Mouse (Mus musculus) spleen, adult 2 months (tissue): ENCODE data around the gene Fndc5. TPM values are rescaled to one million over a fixed set of nuclear protein-coding genes. Genes with fewer than 3 reads are reported as not detected.

Experiments used
- DNase-seq, 2 experiments: peaks; one replicate each; pipeline versions ENCODE4 v3.0.0 to v3.0.0-alpha.2; 2012 to 2021; ENCODE audit warnings: low spot score in 2 of 2, low read depth in 1 of 2
- H3K27ac ChIP-seq: fragments of 200-500 bp; 2 replicates; pipeline ENCODE4 v1.5.1; 2012; ENCODE audit warnings: low read length, inconsistent platforms; ENCODE audit not compliant: insufficient read depth
- H3K27me3 ChIP-seq: fragments of 200-500 bp; 2 replicates; pipeline ENCODE4 v1.6.1; 2012; ENCODE audit warnings: mild to moderate bottlenecking, moderate library complexity, low read length, inconsistent platforms; ENCODE audit not compliant: control insufficient read depth, insufficient read depth
- H3K36me3 ChIP-seq: fragments of 200-500 bp; 2 replicates; pipeline ENCODE4 v1.6.1; 2012; ENCODE audit warnings: mild to moderate bottlenecking, low read length, inconsistent platforms; ENCODE audit not compliant: control insufficient read depth, insufficient read depth
- H3K4me1 ChIP-seq: fragments of 200-500 bp; 2 replicates; pipeline ENCODE4 v1.6.1; 2011; ENCODE audit warnings: inconsistent platforms; ENCODE audit not compliant: control insufficient read depth, insufficient read depth, insufficient read length
- H3K4me3 ChIP-seq: fragments of 200-500 bp; 2 replicates; pipeline ENCODE4 v1.5.1; 2011; ENCODE audit warnings: mild to moderate bottlenecking, inconsistent platforms; ENCODE audit not compliant: insufficient read depth, insufficient read length; ENCODE audit errors: extremely low read depth
- CTCF ChIP-seq: fragments of 200-500 bp; IDR thresholded peaks from 2 replicates; pipeline ENCODE4 v1.5.1; 2011; ENCODE audit warnings: mild to moderate bottlenecking, inconsistent platforms; ENCODE audit not compliant: insufficient read depth, insufficient read length, insufficient replicate concordance; ENCODE audit errors: extremely low read depth
- POLR2A ChIP-seq: fragments of 200-500 bp; IDR thresholded peaks from 2 replicates; pipeline ENCODE4 v1.6.1; 2011; ENCODE audit warnings: low read depth, low read length, inconsistent platforms
- whole genome bisulfite sequencing: fragments of 180-500 bp; shearing (Covaris S2); methylation state at CpG from one replicate; pipeline ENCODE4 v1.1.7; 2018; 5-methylcytosine and 5-hydroxymethylcytosine counted together
- polyA plus RNA-seq: library from polyadenylated mRNA; depleted of rRNA; stranded (reverse); fragments of >200 nt; gene quantifications from 2 replicates; pipeline ENCODE4 v1.2.3, GENCODE M21; 2012

The Fndc5 gene
- polyA plus RNA-seq, 1 experiment = 0.70 TPM

DNA sequence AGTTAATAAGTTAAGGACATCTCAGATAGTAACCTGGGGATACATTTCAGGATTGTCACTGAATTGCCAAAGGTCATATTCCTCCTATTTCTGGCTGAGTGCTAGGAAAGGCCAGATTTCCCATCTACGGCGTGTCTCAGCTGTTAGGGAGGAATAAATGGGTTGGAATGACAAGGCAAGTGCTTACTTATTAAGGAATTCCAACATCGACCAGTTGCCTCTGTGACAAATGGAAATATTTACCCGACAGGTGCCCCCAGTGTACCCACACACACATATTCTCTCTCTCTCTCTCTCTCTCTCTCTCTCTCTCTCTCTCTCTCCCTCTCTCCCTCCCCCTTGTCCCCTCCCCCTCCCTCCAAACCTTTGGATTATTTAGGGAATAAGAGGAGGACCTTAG is 9.1 kb downstream of the Fndc5 start:
- DNase-seq = no peak
- no peak overlapping the region for H3K27ac ChIP-seq
- H3K27me3 ChIP-seq = no peaks in the 10 kb centered on the region
- H3K36me3 ChIP-seq = peaks cover 13% of the 10 kb centered on the region
- no peaks in the 10 kb centered on the region; the same call in 1 of the 2 replicates for H3K4me1 ChIP-seq
- WGBS = 83% methylated on average over 4 of the region's 4 CpGs
- H3K4me3 ChIP-seq = no peak overlapping the region
- no peak for TF ChIP-seq CTCF
- no peak for TF ChIP-seq POLR2A

DNA sequence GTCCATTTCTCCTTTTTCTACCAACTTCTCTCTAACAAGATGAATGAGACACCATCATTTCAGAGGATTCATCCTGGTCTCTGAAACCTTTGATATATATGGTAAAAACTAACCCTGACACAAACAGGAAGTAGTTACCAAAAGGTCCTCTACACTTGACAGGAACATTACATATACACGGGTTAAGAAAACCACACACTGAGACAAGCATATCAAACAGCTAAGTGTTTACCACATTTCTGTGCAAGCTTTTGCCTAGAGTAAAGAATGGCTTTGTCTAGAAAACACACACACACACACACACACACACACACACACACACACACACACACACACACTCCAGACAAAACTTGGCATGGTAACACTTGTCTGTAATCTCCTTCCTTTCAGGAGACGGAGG is 9.6 kb downstream of the Fndc5 start:
- H3K27me3 ChIP-seq = no peaks in the 10 kb centered on the region
- no peak overlapping the region for H3K27ac ChIP-seq
- TF ChIP-seq CTCF (no peak), POLR2A (no peak)
- H3K36me3 ChIP-seq = peaks cover 16% of the 10 kb centered on the region
- no peaks in the 10 kb centered on the region; the same call in 1 of the 2 replicates for H3K4me1 ChIP-seq
- no peak overlapping the region for H3K4me3 ChIP-seq
- peak in 1 of 2 experiments; percentile 9 for DNase-seq
- WGBS = 25% methylated on average over 2 of the region's 2 CpGs

- no peaks in the 10 kb centered on the region for H3K27me3 ChIP-seq
- H3K4me1 ChIP-seq = no peaks in the 10 kb centered on the region; the same call in 1 of the 2 replicates
- H3K4me3 ChIP-seq = no peak overlapping the region
- TF ChIP-seq POLR2A = no peak
- TF ChIP-seq CTCF = no peak
- no peak overlapping the region for H3K27ac ChIP-seq
- 93% methylated on average over 13 of the region's 13 CpGs for WGBS
- no peak for DNase-seq
- peaks cover 23% of the 10 kb centered on the region for H3K36me3 ChIP-seq
Observed at GRCm38 (mm10) chr4:129147552-129148103, 10.8 kb downstream of the Fndc5 start.

- no peak overlapping the region for H3K4me3 ChIP-seq
- no peaks in the 10 kb centered on the region for H3K27me3 ChIP-seq
- 94% methylated on average over 1 of the region's 1 CpGs for WGBS
- no peak for DNase-seq
- TF ChIP-seq POLR2A = no peak
- TF ChIP-seq CTCF = no peak
- H3K27ac ChIP-seq = no peak overlapping the region
- peaks cover 31% of the 10 kb centered on the region for H3K36me3 ChIP-seq
- H3K4me1 ChIP-seq = no peaks in the 10 kb centered on the region; the same call in 1 of the 2 replicates
Observed at GRCm38 (mm10) chr4:129149321-129149720, 12.5 kb downstream of the Fndc5 start.

DNA sequence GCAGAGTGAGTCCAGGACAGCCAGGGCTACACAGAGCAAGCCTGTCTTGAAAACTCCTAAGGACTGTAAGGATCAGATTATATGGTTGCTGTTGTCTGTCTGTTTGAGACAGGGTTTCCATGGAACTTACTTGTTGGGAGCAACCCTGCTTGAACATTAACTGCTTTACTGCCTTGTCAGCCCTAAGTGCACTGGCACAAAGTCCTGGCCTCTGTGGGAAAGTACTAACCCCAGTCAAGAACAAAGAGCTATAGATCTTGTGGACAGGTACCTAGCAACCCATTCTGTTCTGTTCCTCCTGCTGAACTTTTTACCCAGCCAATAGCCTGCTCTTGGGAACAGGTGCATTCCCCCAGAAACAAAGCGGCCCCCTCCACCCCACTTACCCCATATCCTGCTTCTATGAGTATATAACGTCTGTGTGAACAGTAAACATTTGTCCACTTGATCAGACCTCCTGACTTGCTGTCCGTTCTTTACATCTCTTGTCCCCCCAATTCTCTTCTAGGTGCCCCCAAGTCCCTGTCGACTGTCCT is 14.5 kb downstream of the Fndc5 start:
- DNase-seq = no peak
- 87% methylated on average over 4 of the region's 4 CpGs for WGBS
- H3K27ac ChIP-seq = no peak overlapping the region

GRCm38 (mm10) chr4:129157541-129157940 is 20.7 kb downstream of the Fndc5 start:
- H3K36me3 ChIP-seq = peaks cover 19% of the 10 kb centered on the region
- TF ChIP-seq CTCF (no peak), POLR2A (no peak)
- WGBS = 93% methylated on average over 5 of the region's 5 CpGs

More for the DNA sequence above, 14.5 kb downstream of the Fndc5 start:
- Histone ChIP-seq H3K4me3 (no peak overlapping the region), H3K27me3 (no peaks in the 10 kb centered on the region), H3K36me3 (peaks cover 35% of the 10 kb centered on the region), H3K4me1 (no peaks in the 10 kb centered on the region)
- no peak for TF ChIP-seq CTCF
- no peak for TF ChIP-seq POLR2A

GRCm38 (mm10) chr4:129158549-129158948 is 21.8 kb downstream of the Fndc5 start:
- DNase-seq = no peak
- H3K27me3 ChIP-seq = no peaks in the 10 kb centered on the region
- H3K4me3 ChIP-seq = no peak overlapping the region
- WGBS = 78% methylated on average over 3 of the region's 3 CpGs
- TF ChIP-seq POLR2A = no peak
- no peak for TF ChIP-seq CTCF
- no peak overlapping the region for H3K27ac ChIP-seq
- no peaks in the 10 kb centered on the region for H3K4me1 ChIP-seq
- H3K36me3 ChIP-seq = peaks cover 17% of the 10 kb centered on the region

More at GRCm38 (mm10) chr4:129157541-129157940, 20.7 kb downstream of the Fndc5 start:
- Histone ChIP-seq H3K27ac (no peak overlapping the region), H3K4me3 (no peak overlapping the region), H3K4me1 (no peaks in the 10 kb centered on the region), H3K27me3 (no peaks in the 10 kb centered on the region)
- no peak for DNase-seq
